Mouse (Mus musculus) brain, embryonic 14.5 days (tissue): ENCODE results near the gene Hs6st3. TPM values are rescaled to one million over a fixed set of nuclear protein-coding genes. Genes with fewer than 3 reads are reported as not detected.

Experiments
- DNase-seq: peaks from one replicate; pipeline ENCODE4 v3.0.0-alpha.2; 2011; ENCODE audit warnings: low read depth
- CTCF ChIP-seq: fragments of 200-500 bp; IDR thresholded peaks from 2 replicates; pipeline ENCODE4 v1.5.1; 2012; ENCODE audit warnings: inconsistent platforms, mild to moderate bottlenecking, moderate library complexity, borderline replicate concordance; ENCODE audit not compliant: insufficient read depth, insufficient read length; ENCODE audit errors: extremely low read depth
- POLR2A ChIP-seq: fragments of 200-500 bp; IDR thresholded peaks from 2 replicates; pipeline ENCODE4 v1.6.1; 2012; ENCODE audit warnings: mild to moderate bottlenecking, inconsistent platforms, borderline replicate concordance; ENCODE audit not compliant: poor library complexity, insufficient read depth, insufficient read length, severe bottlenecking; ENCODE audit errors: extremely low read depth
- polyA plus RNA-seq: library from polyadenylated mRNA; depleted of rRNA; stranded (reverse); fragments of >200 nt; gene quantifications from 2 replicates; pipeline ENCODE4 v1.2.3, GENCODE M21; 2012

Hs6st3 gene
- polyA plus RNA-seq, 1 experiment: 11.1 TPM

GRCm38 (mm10) chr14:119367866-119368425 lies 229.8 kb downstream of the Hs6st3 start:
- DNase-seq: peak; percentile 60

GRCm38 (mm10) chr14:119369274-119369673 lies 231.1 kb downstream of the Hs6st3 start:
- DNase-seq: no peak
- TF ChIP-seq POLR2A (no peak), CTCF (no peak)

More at GRCm38 (mm10) chr14:119367866-119368425, 229.8 kb downstream of the Hs6st3 start:
- TF ChIP-seq POLR2A (no peak), CTCF (no peak)

- peak; percentile 28 for DNase-seq
- TF ChIP-seq CTCF (no peak), POLR2A (no peak)
These were observed 231.9 kb downstream of the Hs6st3 start for GRCm38 (mm10) chr14:119370013-119370412.

- no peak for DNase-seq
- TF ChIP-seq POLR2A (no peak), CTCF (no peak)
These were observed 241.2 kb downstream of the Hs6st3 start for GRCm38 (mm10) chr14:119379303-119379702.

- no peak for DNase-seq
- TF ChIP-seq POLR2A (no peak), CTCF (no peak)
These were observed 263.5 kb downstream of the Hs6st3 start for GRCm38 (mm10) chr14:119401618-119402017.

- TF ChIP-seq POLR2A: no peak
- no peak for TF ChIP-seq CTCF
- DNase-seq: peak; percentile 13
These were observed 271.4 kb downstream of the Hs6st3 start for GRCm38 (mm10) chr14:119409334-119410050.

GRCm38 (mm10) chr14:119422894-119423293 lies 284.8 kb downstream of the Hs6st3 start:
- TF ChIP-seq POLR2A: no peak
- TF ChIP-seq CTCF: no peak
- peak; percentile 57 for DNase-seq

- peak; percentile 63 for DNase-seq
- TF ChIP-seq CTCF (no peak), POLR2A (no peak)
These were observed 312.3 kb downstream of the Hs6st3 start for GRCm38 (mm10) chr14:119450471-119450870.

- no peak for TF ChIP-seq CTCF
- TF ChIP-seq POLR2A: no peak
- DNase-seq: no peak
These were observed 313.5 kb downstream of the Hs6st3 start for GRCm38 (mm10) chr14:119451594-119451993.

- DNase-seq: no peak
- no peak for TF ChIP-seq POLR2A
- no peak for TF ChIP-seq CTCF
These were observed 314.2 kb downstream of the Hs6st3 start for GRCm38 (mm10) chr14:119452382-119452781.

GRCm38 (mm10) chr14:119452797-119453196 lies 314.7 kb downstream of the Hs6st3 start:
- TF ChIP-seq POLR2A (no peak), CTCF (no peak)
- DNase-seq: peak; percentile 49

- no peak for TF ChIP-seq CTCF
- TF ChIP-seq POLR2A: no peak
- peak; percentile 56 for DNase-seq
These were observed 326.2 kb downstream of the Hs6st3 start for GRCm38 (mm10) chr14:119464308-119464707.

GRCm38 (mm10) chr14:119464883-119465282 lies 326.7 kb downstream of the Hs6st3 start:
- TF ChIP-seq CTCF (no peak), POLR2A (no peak)
- peak; percentile 63 for DNase-seq
